Mouse (Mus musculus): Measurements from ENCODE around the gene BC034090.
"Not testable (repeated sequence)": the region's sequence is repeated elsewhere in the genome, so short reads cannot be mapped to it uniquely, and the experiment has no call there.

Gene BC034090

GRCm38 (mm10) chr1:155191219-155191618 lies 53.0 kb downstream of the BC034090 start:
- DNase-seq (ENCODE audit: low spot score), result no peak

GRCm38 (mm10) chr1:155188656-155189055 lies 55.6 kb downstream of the BC034090 start:
- no peak for DNase-seq (ENCODE audit: low spot score)

- no peak for DNase-seq (ENCODE audit: low spot score)
Observed at GRCm38 (mm10) chr1:155184191-155184590, 60.1 kb downstream of the BC034090 start.

GRCm38 (mm10) chr1:155178192-155178924 lies 65.9 kb downstream of the BC034090 start:
- DNase-seq (ENCODE audit: low spot score), result no peak

GRCm38 (mm10) chr1:155174424-155174823 lies 69.8 kb downstream of the BC034090 start:
- DNase-seq (ENCODE audit: low spot score), result no peak

- not testable (repeated sequence) for DNase-seq (ENCODE audit: low spot score)
Observed at GRCm38 (mm10) chr1:155173644-155174016, 70.6 kb downstream of the BC034090 start.

- DNase-seq (ENCODE audit: low spot score), result no peak
Observed at GRCm38 (mm10) chr1:155172895-155173643, 71.2 kb downstream of the BC034090 start.

GRCm38 (mm10) chr1:155169935-155170334 lies 74.3 kb downstream of the BC034090 start:
- DNase-seq (ENCODE audit: low spot score), result no peak

- DNase-seq (ENCODE audit: low spot score), result no peak
Observed at GRCm38 (mm10) chr1:155167453-155167852, 76.8 kb downstream of the BC034090 start.
